Mouse (Mus musculus) neural tube, postnatal 0 days (tissue): ENCODE measurements around the gene Fam20b. TPM values are rescaled to one million over a fixed set of nuclear protein-coding genes. Genes with fewer than 3 reads are reported as not detected.

ENCODE experiments used
- polyA plus RNA-seq: library from polyadenylated mRNA; unstranded; fragments of >200 nt; fragmentation: Nextera tagmentation; extraction: Ambion mirVana; gene quantifications from 2 replicates; pipeline ENCODE4 v1.2.1, GENCODE M21; 2015

The Fam20b gene
- polyA plus RNA-seq, result 26.6 and 28.1 TPM in 2 replicates

DNA sequence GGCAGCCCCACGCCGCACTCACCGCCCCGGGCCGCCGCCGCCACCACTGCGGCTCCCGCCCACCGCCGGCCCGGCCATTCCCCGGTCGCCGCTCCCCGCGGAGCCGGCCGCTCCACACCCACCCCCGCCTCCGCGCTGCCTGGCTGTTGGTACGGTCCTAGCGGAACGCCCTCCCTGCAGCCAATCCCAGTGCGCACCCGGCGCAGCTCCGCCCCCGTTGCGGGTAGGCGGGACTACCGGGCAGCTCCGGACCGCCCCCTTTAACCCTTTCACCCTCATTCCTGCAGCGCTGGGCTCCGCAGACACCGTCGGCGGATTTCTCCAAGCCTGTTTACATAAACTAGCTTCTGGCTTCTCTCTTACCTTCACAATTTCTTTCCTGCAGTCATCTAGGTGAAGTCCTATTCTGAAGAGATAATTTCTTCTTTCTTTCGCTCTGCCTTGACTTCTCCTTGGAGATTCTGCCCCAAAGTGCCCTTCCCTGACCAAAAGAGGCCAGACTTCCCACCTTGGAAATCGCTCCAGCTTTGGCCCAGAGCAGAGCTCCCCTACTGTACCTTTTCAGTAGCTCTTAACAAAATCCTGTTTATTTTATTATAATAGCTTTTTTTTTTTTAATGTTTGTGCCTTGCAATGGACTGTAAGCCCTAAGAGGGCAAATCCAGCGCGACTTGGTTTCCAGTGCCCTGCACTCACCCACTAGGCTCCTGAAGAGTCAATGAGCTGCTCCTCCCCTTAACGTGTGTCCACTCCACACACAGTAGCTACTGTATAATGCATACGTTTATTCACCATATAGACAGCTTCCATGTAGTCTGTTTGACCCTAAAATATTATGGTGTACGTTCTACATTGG is at the start of gene Fam20b:
Gene Fam20b, minus strand, starts transcription at position 137 of the 856 bp plus-strand sequence.

DNA sequence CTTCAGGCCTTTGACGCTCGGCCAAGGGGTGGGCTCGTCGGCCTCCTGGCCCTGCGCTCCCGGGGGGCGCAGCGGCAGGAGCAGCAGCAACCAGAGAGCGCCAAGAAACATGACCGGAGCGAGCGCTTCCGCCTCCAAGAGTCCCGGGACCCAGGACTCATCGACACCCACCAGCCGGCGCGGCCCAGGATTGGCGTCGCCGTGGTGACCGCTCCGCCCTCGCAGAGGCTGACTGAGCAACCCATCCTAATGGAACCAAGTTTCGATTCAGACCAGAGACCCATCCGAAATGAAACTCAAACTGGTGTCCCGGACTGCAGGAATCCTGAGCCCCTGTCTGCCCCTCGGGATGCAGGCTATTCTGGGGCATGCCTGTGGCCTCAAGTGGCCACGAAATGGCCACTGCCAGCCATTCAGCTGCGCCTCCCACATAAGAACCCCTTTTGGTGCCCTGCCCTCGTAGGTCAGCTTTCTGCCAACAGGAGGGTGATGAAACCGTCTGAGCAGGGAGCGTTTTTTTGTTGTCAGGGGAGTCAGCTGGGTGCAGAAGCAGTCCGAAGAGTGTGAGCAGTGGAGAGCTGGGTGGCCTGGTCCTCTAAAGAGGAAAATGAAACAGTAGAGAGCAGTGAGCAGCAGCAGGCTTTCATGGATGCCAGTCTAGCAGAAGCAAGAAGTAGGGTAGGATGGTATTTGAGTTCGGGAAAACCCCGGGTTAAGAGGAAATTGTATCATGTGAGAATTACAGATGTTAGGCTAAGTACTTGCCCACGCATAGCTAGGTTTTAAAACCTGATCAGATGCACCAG is 44.5 kb downstream of the Fam20b start, which contains the start of gene Tor3a:
Gene Tor3a, minus strand, starts transcription at position 162 of the 806 bp plus-strand sequence.

Other genes with a start within 250 kb of the Fam20b start
- 14.2 and 18.3 TPM in 2 replicates for gene Soat1, start 244.8 kb downstream of the Fam20b start, polyA plus RNA-seq
- 0.36 and 0.49 TPM in 2 replicates for gene Gm10031, start 195.1 kb downstream of the Fam20b start, polyA plus RNA-seq
- gene Abl2, start 160.3 kb downstream of the Fam20b start, polyA plus RNA-seq, result 5.1 and 6.2 TPM in 2 replicates
- gene Tor3a, start 44.7 kb downstream of the Fam20b start, polyA plus RNA-seq, result 3.7 and 5.2 TPM in 2 replicates
- 0.98 and 1.6 TPM in 2 replicates for gene Angptl1, start 119.5 kb upstream of the Fam20b start, polyA plus RNA-seq
- gene Ralgps2, start 220.5 kb upstream of the Fam20b start, polyA plus RNA-seq, result 60.9 and 66.7 TPM in 2 replicates